Mouse (Mus musculus): ENCODE data around the gene Thrsp. TPM values are rescaled to one million over a fixed set of nuclear protein-coding genes. Genes with fewer than 3 reads are reported as not detected.

Gene Thrsp
- total RNA-seq, 2 experiments from 2014 or later = 53.7 to 60.9 TPM

GRCm38 (mm10) chr7:97380500-97381123, 36.9 kb downstream of the Thrsp start:
- no peak for DNase-seq (ENCODE audit: low spot score in 2 of 2)

GRCm38 (mm10) chr7:97379304-97379703, 38.2 kb downstream of the Thrsp start:
- no peak for DNase-seq (ENCODE audit: low spot score in 2 of 2)

GRCm38 (mm10) chr7:97375906-97376305, 41.6 kb downstream of the Thrsp start:
- no peak for DNase-seq (ENCODE audit: low spot score in 2 of 2)

- DNase-seq (ENCODE audit: low spot score in 2 of 2) = no peak
Measured at GRCm38 (mm10) chr7:97375101-97375500, 42.4 kb downstream of the Thrsp start.

GRCm38 (mm10) chr7:97365887-97366286, 51.6 kb downstream of the Thrsp start:
- DNase-seq (ENCODE audit: low spot score in 2 of 2) = no peak

Other genes with a start within 250 kb of the Thrsp start
- gene Usp35, start 85.7 kb downstream of the Thrsp start, total RNA-seq (2021) = 1 to 10 TPM; 1.9 to 2.5 TPM
- 1 to 10 TPM; 2.0 to 2.7 TPM for gene Kctd21, start 85.4 kb downstream of the Thrsp start, total RNA-seq (2021)
- gene Alg8, start 46.1 kb downstream of the Thrsp start, total RNA-seq (2021) = 1 to 10 TPM; 7.9 to 8.1 TPM
- gene Ndufc2, start 17.7 kb downstream of the Thrsp start, total RNA-seq (2021) = 100 to 1,000 TPM; 255 to 257 TPM
- under 1 TPM; 0.44 to 0.56 TPM for gene Kctd14, start 33.6 kb upstream of the Thrsp start, total RNA-seq (2021)
- gene Ints4, start 63.2 kb upstream of the Thrsp start, total RNA-seq (2021) = 10 to 100 TPM; 39.0 to 44.9 TPM
- gene Aamdc, start 161.8 kb upstream of the Thrsp start, total RNA-seq (2021) = 100 to 1,000 TPM in 1 of 2 experiments, 10 to 100 TPM in 1; 99.2 to 120 TPM
- gene Rsf1, start 162.2 kb upstream of the Thrsp start, total RNA-seq (2021) = 10 to 100 TPM; 24.0 to 26.1 TPM